Mouse (Mus musculus) ES-Bruce4 (cell line): ENCODE data around the gene Gabrr3.

Source experiments
- CTCF ChIP-seq: IDR thresholded peaks from one replicate; pipeline ENCODE4 v1.8.1; 2011; ENCODE audit warnings: low read depth, low read length
- EP300 ChIP-seq: IDR thresholded peaks from 2 replicates; pipeline ENCODE4 v1.6.1; 2011; ENCODE audit warnings: low read depth, low read length; ENCODE audit not compliant: insufficient read depth
- POLR2A ChIP-seq: IDR thresholded peaks from one replicate; pipeline ENCODE4 v1.8.1; 2011; ENCODE audit warnings: low read length; ENCODE audit not compliant: insufficient read depth

DNA sequence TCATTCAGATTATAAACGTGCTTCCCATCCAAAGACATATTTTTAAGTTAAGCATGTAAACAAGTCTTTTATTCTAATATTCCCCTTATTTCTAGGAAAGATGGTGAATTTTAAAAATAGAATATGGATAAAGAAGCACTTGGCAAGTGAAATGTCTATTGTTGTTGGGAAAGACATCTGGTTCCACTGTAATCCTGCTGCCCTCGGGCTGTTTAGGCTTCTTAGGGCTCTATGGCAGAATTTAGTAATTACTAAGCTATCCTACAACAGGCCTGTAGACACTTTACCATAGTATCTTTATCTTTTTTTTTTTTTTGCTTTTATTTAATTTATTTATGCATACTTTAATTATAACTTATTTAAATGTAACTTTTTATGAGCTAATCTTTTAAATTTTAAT, 2.7 kb downstream of the Gabrr3 start:
- no peak for TF ChIP-seq CTCF
- no peak for TF ChIP-seq EP300
- no peak for TF ChIP-seq POLR2A
